Mouse (Mus musculus): ENCODE data around the gene Fcna.
A peak's percentile ranks its signal among the peaks of the same experiment; 100 is the strongest.

The Fcna gene

DNA sequence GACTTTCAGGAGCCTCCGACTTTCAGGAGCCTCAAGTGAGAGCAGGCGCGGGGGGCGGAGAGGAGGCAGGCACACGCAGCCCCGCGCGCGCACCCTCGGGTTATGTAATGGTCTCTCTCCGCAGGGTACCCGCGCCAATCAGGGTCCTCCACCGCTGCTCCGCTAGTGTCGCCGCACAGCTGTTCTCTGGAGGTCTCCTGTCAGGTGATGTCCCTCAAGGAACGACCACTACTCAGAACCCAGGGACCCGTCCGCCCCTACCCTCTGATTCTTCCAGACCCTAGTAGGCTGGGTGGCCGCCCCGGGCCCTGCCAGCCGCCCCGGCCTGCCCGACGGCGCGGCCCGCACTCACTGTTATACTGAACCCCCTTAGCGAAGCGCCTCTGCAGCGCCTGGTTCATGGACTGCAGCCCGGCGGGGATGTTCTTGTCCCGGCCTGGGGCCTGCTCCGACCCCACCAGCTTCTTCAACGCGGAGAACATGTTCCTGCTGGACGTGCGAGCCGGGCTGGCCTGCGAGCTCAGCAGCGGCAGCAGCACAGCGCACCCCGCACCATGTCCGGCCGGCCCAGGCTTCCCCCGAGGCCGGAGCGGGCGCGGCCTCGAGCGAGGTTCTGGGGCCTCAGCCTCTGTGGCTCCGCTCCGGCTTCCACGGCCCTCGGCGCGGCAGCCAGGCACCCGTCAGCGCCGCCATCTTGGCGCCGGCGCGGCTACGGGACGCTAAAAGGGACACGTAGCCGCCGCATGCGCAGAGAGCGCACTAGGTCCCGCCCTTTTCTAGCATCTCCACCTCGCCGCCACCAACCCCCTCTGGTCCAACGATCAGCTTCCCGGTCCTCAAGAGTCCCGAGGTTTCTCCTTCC is 19.8 kb downstream of the Fcna start, which contains the start of gene Rabl6:
TSS of gene Rabl6 (minus strand) at position 761 of the 862 bp plus-strand sequence.
- peak; percentile 90 for DNase-seq

DNA sequence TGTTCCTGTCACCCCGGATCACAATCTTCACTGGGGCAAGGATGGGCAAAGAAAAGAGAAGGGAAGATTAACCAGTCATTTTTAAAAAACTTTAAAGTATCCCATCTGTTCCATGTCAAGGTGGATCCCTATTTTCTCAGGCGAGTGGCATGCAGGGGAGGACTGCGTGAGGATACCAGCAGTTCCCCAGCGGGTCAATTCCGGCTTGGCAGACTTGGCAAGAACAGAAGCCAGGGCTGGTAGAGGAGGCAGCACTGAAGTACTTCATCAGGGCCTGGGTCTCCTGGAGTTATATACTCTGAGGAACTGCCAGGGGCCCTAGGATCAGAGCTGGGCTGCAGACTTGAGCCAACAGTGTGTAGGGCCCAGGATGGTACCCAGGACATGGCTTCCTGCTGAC is 25.3 kb downstream of the Fcna start:
- no peak for DNase-seq

DNA sequence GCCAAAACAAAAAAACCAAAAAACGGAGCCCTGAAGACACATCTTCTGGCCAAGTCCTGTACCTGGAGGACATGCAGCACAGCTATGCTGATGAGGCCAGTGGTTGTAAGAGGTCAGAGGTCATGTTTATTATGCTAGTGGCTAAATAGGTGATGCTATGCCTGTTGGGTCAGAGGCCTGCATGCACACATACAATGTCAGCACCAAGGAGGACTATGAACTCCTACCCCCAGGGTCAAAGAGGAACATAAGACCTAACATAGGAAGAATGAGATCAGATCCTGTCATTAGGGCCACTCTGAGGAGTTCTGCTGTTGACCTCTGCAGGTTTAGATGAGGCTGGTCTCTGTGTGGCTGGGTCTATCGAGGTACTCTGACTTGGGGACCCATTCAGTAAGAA is 27.8 kb downstream of the Fcna start:
- DNase-seq: no peak

DNA sequence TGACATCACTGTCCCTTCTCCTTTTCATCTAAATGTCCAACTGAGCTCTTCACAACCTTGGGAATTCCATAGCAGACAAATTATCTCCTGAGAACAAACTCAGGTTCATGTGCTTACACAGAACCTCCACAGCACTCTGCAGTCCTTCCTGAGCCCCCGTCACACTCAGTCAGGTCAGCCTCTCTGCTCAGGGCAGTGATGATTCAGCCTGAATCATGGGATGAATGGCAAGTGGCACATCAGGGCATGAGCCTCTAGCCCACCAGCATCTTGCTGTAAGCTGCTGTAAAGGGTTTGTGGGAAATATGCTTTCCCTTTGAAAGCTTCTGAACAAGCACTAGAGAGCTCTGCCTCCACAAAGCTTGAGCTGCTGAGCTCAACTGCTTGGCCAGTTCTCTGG is 29.1 kb downstream of the Fcna start:
- no peak for DNase-seq

DNA sequence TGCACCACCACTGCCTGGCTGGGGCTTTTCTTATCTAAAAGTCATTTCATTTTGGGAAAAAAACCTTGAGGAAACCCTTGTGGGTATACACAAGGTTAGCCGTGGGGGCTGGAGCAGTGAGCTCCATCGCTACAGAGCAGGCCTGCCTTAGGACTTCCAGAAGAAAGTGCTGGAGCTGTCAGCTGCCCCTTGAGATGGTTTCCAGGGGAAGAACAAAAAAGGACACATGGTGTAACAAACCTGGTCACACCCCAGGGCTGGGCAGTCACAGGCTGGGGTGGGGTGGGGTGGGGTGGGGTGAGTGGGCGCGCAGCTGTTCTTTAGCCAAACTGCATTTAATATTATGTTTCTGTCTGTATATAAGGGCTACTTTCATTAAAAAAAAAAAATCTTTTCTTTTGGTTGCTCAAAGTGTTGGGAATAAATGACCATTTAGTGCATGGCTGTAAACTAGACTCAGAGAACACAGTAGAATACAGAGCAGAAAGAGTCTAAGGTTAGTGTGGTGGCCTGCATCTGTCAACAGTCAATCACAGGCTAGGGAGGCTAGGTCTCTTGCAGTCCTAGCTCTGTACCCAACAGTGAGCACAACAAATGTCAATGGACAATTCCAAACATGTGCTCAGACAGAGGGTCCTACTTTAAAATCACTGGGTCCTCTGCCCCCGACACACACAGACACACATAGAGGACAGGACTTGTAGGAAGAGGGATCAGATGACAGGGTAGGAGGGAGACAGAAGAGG is 30.9 kb downstream of the Fcna start:
- no peak for DNase-seq

DNA sequence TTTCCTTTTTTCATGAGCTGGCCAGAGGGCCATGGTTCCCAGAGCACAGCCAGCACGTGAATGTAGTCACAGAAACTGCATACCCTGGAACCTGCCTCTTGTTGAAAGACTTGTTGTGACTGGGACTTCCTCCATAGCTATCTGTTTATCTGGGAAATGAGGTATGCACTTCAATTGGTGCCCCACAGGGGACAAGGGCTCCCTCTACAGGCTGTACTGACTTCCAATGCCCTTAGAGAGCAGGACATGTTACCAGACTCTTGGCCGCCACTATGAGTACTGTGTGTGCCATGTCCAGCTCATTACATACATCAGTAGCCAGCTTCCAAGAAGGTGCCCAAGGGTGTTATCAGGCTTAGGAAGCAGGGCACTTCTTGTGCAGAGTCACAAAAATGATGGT is 36.0 kb downstream of the Fcna start:
- peak; percentile 53 for DNase-seq

DNA sequence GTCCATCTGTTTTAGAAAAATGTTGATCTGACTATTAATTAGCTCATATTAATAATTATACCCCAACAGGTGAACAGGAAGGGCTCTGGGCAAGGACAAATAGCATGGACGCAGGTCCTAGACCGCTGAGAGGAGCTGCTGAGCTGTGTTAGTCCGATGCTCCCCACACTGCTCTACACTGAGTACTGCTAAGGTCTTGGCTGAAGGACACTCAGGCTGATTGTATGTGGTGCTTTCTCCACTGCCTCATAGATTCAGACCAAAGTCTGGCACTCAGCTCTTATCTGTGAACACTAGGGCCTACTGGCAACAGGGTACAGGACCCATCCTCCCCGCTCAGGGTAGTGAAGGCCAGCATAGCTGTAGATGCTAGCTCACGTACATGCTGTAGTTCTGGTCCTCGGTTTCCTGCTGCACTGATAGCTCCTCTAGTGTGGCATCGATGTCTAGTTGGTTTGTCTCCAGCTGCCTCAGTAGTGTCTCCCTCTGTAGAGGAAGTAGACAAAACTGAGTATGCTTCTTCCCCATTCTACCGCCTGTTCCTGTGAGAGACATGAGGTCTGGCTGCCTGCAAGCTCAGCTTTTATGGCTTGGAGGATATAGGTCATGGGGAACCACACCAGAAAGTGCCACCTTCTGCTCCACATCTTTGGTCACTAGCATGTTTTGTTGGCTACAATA is 39.5 kb downstream of the Fcna start:
- no peak for DNase-seq

DNA sequence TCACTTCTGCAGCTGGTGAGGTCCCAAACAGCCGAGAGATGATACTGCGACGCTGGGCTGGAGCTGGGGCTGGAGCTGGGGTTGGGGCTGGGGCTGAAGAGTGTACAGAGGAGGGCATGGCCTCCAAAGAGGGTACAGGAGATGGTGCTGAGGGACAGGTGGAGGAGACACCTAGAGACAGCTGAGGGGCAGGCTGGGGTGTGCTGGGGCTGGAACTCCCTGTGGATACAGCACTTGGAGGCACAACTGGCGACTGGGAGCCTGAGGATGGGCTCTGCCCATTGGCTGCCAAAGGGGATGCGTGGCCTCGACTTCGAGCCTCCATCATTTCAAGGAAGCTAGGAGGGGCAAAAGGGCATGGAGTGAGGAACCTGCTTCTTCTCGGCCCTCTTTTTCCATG is 40.5 kb downstream of the Fcna start:
- no peak for DNase-seq

DNA sequence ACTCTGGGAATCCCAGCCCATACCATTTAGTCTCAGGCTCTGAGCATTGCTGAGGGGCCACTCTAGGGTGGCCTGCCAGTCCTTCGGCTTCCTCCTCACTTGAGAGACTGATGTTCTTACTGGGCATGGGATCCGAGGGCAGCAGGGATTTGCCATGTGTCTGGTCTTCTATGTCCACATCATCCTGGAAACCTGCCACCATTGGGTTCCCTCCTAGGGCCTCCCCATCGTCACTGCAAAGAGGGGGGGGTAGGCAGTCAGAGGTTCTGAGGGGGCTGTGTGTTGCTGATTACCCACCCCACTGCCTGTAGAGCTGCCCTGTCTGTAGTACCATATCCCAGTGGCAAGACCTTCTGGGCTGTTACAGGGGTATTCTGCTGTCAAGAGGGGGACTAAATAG is 42.2 kb downstream of the Fcna start:
- peak; percentile 37 for DNase-seq

DNA sequence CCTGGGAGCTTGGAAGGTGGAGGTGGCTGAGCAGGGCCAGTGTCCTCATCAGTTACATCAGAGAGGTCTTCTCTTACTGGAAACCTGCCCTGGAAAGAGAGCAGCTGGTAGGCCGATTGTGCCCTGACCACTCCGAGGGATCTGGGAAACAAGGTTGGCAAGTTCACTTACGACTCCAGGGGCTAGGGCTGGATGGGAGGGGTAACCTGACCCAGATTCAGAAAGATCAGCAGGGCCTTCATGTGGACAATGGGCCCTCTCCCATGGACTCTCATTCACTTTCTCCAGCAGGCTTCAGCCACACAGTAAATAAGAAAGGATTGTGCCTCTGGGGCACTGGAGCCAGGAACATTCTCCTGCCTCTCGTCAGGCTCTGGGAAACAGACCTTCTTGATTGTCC is 43.0 kb downstream of the Fcna start:
- DNase-seq: peak; percentile 32

DNA sequence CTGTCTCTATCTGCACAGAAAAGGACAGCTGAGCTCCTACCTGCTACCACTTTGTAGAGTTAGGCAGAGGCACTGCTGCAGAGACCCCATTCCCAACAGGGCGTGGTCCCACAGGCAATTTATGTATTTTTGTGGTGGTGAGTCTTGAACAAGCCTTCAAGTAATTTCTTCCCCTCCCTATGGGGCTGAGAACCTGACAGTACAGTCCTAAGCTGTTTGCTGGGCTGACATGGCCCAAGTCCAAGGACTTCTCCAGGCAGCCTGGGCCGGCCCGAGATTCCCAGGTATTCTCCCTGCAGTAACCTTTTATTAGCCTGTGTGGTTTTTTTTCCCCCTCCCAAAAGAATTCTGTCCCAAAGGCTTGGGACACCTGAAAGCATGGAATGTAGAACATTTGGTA is 43.7 kb downstream of the Fcna start:
- DNase-seq: peak; percentile 53

DNA sequence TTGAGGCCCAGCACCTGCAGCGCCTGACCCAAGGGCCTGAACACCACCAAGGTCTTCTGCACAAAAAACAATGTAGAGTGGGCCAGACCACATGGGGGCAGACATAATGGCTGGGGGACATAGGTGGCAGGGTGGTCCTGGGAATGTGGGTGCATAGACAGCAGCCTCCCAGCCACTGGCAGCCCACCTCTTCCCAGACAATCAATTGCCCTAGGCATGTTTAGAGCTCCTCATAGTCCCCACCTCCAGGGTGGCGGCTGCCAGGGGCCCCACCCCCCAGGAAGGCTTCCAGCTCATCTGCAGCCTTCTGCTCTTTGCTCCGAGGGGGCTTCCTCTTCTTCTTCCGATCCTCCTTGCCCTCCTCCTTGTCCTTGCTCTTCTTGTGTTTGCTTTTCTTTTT is 44.3 kb downstream of the Fcna start:
- peak; percentile 42 for DNase-seq

DNA sequence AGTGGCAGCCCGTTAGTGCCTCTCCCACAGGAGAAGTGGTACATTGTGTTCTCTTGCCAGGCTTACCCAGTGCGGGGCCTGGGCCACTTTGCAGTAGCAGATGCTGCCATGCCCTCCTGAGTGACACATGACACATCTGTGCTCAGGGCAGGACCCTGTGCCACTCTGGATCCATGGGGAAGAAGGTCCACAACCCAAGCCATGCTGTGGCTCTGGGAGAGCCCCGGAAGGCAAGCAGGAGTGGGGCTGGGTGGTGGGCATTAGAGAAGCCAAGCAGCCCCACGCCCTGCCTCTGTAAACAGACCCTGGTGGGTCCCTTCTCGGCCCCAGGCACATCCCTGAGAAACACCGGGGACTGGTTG is 44.7 kb downstream of the Fcna start:
- peak; percentile 51 for DNase-seq

DNA sequence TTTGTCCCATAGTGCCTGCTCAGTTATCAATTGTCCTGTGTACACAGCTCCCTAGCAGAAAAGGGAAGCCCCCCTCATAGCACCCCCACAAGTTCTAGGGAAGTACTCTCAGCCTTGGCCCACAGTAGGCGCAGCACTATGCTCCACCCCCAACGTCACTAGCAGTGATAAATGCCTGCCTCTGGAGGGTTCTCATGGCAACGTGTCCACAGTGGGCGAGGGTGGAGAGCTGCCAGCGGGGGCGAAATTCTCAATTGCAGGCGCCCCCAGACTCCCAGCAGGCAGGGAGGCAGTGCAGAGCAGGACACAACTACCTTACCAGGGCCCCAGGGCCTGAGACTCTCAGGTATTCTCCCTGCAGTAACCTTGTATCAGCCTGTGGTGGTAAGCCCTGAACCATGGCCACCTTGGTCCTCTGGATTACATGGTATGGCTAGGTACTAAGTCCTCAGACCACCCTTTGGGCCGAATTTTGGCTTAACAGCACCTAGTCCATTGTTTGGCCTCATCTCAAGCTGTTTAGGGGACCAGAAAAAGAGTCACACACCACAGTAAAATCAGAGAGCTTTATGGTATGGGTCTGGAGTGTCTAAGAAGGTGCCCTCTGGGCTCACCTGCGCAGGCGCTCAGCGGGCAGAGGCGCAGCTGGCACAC is 45.2 kb downstream of the Fcna start:
- peak; percentile 68 for DNase-seq

DNA sequence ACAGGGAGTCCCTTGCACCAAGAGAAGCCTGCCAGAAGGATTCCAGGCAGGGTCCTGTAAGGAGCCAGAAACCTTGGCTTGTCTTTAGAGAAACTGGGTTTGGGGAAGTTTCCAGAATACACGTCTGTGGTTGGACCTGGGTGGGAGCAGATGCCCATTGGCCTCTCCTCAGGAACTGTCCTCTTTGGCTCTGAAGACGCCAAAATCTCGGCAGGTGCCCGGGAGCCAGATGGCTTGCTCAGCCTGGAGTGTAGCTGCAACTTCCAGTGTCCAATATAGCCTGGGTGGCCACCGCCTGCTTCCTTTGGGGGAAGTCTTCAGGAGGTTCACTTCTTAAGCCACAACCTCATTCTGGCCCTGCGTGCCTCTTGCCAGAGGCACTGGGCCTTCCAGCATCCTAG is 45.9 kb downstream of the Fcna start:
- peak; percentile 89 for DNase-seq

DNA sequence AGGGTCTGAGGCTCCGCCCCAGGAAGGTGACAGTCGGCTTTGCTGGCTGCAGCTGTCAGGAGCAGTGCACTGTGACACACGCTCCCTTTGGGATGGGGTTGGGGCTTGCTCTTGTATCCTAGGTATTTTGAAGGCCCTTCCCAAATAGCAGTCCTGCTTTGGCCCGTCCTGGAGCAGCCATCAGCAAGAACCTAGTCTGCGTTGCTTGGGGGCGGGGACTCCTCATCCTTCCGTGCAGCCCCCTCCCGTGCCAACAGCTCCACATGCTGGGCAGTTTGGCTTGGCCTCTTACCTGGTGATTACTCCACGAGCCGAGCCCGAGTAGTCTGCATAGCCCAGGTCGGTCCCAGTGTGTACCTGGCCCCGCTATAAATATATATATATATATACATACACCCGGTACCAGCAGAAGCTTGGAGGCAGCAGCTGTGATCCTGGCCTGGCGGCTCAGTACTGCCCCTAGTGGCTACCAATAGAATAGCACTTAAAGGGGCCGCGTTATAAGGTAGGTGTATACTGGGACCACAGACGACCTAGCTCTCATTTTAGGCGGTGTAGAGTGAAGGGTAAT is 46.5 kb downstream of the Fcna start, which contains the start of gene Ajm1:
TSS of gene Ajm1 (minus strand) at position 464 of the 571 bp plus-strand sequence.
- peak; percentile 86 for DNase-seq

DNA sequence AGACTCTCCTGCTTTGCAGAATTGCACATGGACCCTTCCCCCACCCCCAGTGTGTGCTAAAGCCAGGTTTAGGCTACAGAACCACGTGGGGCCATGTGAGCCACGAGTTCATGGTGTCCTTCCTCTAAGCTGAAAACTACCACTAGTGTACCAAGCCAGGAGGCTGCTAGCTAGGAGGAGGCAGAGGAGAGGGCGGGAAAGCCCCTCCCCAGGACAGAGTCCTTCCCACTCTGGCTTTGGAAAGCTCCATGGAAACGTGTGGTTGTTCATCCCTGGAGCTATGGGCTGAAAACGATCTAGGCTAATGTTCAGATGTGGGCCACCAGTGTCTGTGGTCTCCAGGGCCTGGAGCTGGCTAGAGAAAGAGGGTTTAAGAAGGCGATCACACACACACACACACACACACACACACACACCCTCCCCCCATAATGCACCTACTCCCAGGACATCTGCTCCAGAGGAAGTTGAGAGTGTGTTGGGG is 47.2 kb downstream of the Fcna start:
- peak; percentile 52 for DNase-seq

DNA sequence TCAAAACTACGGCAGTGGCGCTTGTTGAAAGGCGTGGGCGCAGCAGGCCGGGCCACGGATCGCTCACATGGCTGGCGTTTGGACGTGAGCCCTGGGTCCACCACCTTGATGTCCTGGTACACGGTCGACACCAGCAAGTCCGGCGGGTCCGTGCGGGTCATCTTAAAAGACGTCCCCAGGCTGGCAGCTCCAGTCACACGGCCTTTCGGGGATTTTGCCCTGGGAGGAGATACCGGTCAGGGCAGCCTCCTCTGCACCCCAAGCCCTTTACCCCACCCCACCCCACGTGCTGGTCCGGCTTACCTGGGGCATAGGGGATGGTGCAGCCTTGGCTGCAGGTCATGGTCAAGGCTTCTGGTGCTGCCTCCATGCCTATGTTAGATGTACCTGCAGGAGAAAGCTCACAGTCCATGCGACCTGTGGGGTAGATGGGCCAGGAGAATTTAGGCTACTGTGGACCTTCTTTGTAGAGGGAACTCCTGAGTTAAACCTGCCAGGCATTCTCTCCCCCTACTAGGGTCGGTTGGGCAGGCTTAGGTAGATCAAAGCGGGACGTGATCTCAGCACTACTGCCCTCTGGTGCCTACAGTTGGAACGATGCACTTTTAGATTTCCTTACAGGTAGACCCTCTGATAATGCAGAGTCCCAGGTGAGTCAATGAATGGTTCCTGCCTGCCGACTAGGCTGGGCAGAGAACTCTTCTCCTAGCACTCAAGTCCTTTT is 47.9 kb downstream of the Fcna start:
- DNase-seq: peak; percentile 84

DNA sequence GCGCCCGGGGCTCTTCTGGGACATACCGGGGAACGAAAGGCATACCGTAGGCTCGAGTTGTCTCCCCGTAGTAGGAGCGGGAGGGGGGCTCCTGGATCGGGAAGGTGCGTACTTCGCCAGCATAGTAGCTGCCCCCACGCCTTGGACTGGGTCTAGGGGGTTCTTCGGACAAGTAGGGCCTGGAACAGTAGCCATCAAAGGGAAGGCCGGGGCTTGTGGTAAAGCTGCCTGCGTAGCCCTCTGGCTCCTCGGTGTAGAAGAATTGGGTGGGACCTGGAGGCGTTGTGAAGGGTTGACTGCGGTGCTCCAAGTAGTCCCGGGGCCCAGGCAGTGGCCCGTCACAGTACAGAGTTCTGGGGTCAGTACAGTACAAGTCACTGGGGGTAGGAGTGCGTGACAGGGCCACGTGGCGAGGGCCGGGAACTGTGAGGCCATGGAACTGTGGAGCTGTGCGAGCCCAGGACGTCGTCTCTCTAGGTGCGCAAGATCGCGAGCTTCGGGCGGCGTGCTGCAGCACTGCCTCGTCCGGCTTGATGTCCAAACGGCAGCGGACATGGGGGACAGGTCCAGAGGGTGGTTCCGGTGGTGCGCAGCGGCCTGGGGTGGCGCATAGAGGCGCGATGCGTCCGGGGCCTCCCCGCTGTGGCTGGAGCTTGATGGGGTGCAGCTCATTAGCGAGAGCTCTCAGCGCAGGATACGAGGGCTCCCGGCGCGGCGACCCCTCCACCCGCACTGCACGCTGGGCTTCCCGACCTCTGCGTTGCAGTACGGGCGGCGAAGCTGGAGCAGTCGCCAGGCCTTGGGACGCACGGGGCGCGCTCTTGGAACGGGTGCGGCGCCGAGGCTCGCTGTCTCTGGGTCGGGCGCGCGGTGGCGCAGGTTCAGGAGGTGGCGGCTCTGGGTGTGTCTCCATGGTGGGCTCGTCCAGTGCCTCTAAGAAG is 48.8 kb downstream of the Fcna start:
- peak; percentile 66 for DNase-seq

DNA sequence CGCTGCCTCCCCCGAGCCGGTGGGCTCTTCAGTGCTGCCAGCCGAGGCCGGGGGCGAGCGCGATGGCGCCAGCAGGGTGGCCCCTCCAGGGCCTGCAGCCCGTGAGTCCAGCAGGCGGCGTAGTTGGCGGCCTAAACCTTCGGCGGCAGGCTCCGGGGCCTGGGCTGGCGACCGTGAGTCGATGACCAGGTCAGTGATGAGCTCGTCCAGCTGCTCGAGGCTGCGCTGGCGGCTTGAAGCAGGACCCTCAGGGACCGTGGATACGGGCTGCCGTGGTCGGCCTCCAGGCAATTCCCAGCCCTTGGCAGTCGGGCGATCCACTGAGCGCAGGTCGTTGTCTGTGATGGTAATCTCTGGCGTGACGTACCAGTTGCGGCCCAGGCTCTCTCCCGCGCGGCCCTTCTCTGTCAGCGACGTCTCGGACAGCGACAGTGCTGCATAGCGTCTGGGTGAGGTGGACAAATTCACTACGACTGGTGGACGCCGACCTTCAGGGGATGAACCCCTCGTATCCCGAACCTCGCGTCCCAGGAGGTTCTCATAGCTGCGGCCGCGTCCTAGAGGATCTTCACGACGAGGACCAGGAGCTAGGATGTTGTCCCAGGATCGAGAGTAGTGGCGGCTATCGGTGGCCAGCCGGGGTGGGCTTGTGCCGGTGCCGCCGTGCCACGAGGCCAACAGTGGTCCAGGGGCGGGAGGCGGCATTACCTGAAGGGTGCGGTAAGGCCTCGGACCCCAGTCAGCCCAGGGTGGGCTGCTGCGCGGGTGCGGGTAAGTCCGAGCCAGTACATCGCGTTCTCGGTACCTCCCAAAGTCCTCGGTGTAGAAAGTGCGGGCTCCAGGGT is 49.7 kb downstream of the Fcna start:
- peak; percentile 60 for DNase-seq

All from cerebellum, adult 8-10 months (tissue).